Mouse (Mus musculus): Measurements from ENCODE around the gene Ahnak2. TPM values are rescaled to one million over a fixed set of nuclear protein-coding genes. Genes with fewer than 3 reads are reported as not detected.
"Not testable (repeated sequence)": the region's sequence is repeated elsewhere in the genome, so short reads cannot be mapped to it uniquely, and the experiment has no call there.

Gene Ahnak2
- polyA plus RNA-seq, 1 experiment from 2014 or later, result 0.07 TPM

- no peak for ATAC-seq (ENCODE audit: low FRiP score)
- DNase-seq (ENCODE audit: low spot score, missing footprints), result no peak
- H3K4me2 ChIP-seq, result no peak overlapping the region
- no peak overlapping the region for H3K27ac ChIP-seq (ENCODE audit: low read depth, low read length)
- no peak overlapping the region for H3K4me3 ChIP-seq (ENCODE audit: low read depth, low read length)
- H3K9me3 ChIP-seq (ENCODE audit: control insufficient read depth, low read length), result no peaks in the 10 kb centered on the region
- H3K4me1 ChIP-seq (ENCODE audit: control insufficient read depth, insufficient read depth, low read length), result peaks cover 23% of the 10 kb centered on the region
- 93% methylated on average over 5 of the region's 5 CpGs for WGBS
- no peak overlapping the region; the same call in 1 of the 2 replicates for H3K9ac ChIP-seq (ENCODE audit: low read length)
- no peaks in the 10 kb centered on the region for H3K27me3 ChIP-seq (ENCODE audit: control insufficient read depth, insufficient read depth, low read length)
- H3K36me3 ChIP-seq (ENCODE audit: control insufficient read depth, insufficient read depth, low read length), result peaks cover 19% of the 10 kb centered on the region
These were observed 23.4 kb upstream of the Ahnak2 start for GRCm38 (mm10) chr12:112825901-112826300.

DNA sequence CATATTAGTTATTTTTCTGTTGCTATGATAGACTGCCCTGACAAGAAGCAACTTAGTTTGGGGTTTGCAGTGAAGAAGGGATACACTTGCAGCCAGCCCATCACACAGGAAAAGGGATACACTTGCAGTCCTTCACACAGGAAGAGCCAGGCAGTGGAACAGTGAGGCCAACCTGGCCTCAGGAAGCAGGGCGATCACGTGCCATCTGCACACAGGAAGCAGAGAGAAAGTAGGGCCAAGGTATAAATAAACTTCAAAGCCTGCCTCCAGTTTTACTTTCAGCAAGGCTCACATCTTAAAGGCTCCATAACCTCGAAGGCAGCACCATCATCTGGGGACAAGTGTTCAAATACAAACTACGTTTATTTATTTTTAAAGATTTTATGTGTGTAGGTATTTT, 20.8 kb upstream of the Ahnak2 start:
- WGBS, result 88% methylated on average over 4 of the region's 4 CpGs
- H3K9ac ChIP-seq (ENCODE audit: low read length), result no peak overlapping the region

GRCm38 (mm10) chr12:112822676-112823075, 20.2 kb upstream of the Ahnak2 start:
- Histone ChIP-seq H3K4me2 (no peak overlapping the region), H3K9ac (ENCODE audit: low read length) (no peak overlapping the region), H3K27me3 (ENCODE audit: control insufficient read depth, insufficient read depth, low read length) (no peaks in the 10 kb centered on the region), H3K36me3 (ENCODE audit: control insufficient read depth, insufficient read depth, low read length) (peaks cover 37% of the 10 kb centered on the region), H3K4me1 (ENCODE audit: control insufficient read depth, insufficient read depth, low read length) (peaks cover 12% of the 10 kb centered on the region), H3K27ac (ENCODE audit: low read depth, low read length) (no peak overlapping the region), H3K4me3 (ENCODE audit: low read depth, low read length) (no peak overlapping the region), H3K9me3 (ENCODE audit: control insufficient read depth, low read length) (no peaks in the 10 kb centered on the region)
- ATAC-seq (ENCODE audit: low FRiP score) (no peak), DNase-seq (ENCODE audit: low spot score, missing footprints) (no peak)
- WGBS, result 81% methylated on average over 2 of the region's 2 CpGs

More for the DNA sequence above, 20.8 kb upstream of the Ahnak2 start:
- Histone ChIP-seq H3K4me3 (ENCODE audit: low read depth, low read length) (no peak overlapping the region), H3K4me1 (ENCODE audit: control insufficient read depth, insufficient read depth, low read length) (peaks cover 16% of the 10 kb centered on the region), H3K27me3 (ENCODE audit: control insufficient read depth, insufficient read depth, low read length) (no peaks in the 10 kb centered on the region), H3K27ac (ENCODE audit: low read depth, low read length) (no peak overlapping the region), H3K4me2 (no peak overlapping the region), H3K36me3 (ENCODE audit: control insufficient read depth, insufficient read depth, low read length) (peaks cover 37% of the 10 kb centered on the region), H3K9me3 (ENCODE audit: control insufficient read depth, low read length) (no peaks in the 10 kb centered on the region)
- DNase-seq (ENCODE audit: low spot score, missing footprints) (no peak), ATAC-seq (ENCODE audit: low FRiP score) (no peak)

DNA sequence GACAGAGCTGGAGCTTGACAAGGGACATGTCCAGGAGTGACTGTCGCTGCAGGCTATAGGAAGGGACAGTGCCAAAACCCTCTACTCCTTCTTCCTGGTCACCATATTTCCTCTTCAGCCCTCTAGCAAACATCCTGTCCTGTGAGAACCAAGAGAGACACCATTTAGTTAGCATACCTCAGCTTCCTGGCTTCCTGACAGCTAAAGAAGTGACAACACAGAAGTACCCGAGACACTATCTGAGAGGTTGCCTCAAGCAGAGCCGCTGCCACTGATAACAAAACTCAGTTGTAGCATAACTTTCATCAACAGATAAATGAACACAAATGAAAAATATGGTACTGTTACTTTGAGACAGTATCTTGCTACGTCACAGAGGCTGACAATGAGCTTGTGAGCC, 19.5 kb upstream of the Ahnak2 start:
- ATAC-seq (ENCODE audit: low FRiP score), result no peak

DNA sequence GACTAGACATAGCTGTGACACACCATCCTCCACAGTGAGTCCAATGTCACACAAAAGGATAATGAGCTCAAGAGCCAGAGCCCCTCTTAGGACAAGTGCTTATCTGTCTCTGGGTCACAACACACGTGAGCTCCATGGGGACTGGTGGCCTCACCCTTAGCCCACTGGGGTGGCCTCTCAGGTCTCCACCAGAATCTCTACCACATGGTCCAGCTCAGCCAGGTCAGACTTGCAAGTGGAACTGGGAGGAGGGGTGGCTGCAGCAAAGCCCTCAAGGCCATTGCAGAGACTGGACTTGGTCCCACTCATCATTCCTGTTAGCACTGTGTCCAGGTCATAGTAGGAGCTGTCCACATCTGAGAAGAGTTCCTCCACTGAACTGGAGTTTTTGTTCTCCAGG, 18.8 kb upstream of the Ahnak2 start:
- peaks cover 37% of the 10 kb centered on the region for H3K36me3 ChIP-seq (ENCODE audit: control insufficient read depth, insufficient read depth, low read length)
- ATAC-seq (ENCODE audit: low FRiP score), result no peak
- H3K4me3 ChIP-seq (ENCODE audit: low read depth, low read length), result no peak overlapping the region
- H3K9ac ChIP-seq (ENCODE audit: low read length), result no peak overlapping the region
- H3K27ac ChIP-seq (ENCODE audit: low read depth, low read length), result no peak overlapping the region
- no peak for DNase-seq (ENCODE audit: low spot score, missing footprints)
- no peaks in the 10 kb centered on the region for H3K9me3 ChIP-seq (ENCODE audit: control insufficient read depth, low read length)
- no peak overlapping the region for H3K4me2 ChIP-seq
- WGBS, result 67% methylated on average over 1 of the region's 1 CpGs
- H3K27me3 ChIP-seq (ENCODE audit: control insufficient read depth, insufficient read depth, low read length), result no peaks in the 10 kb centered on the region
- H3K4me1 ChIP-seq (ENCODE audit: control insufficient read depth, insufficient read depth, low read length), result peaks cover 2% of the 10 kb centered on the region; the same call in 1 of the 2 replicates

More for the DNA sequence above, 19.5 kb upstream of the Ahnak2 start:
- 88% methylated on average over 4 of the region's 4 CpGs for WGBS
- Histone ChIP-seq H3K9ac (ENCODE audit: low read length) (no peak overlapping the region), H3K9me3 (ENCODE audit: control insufficient read depth, low read length) (no peaks in the 10 kb centered on the region), H3K4me2 (no peak overlapping the region), H3K36me3 (ENCODE audit: control insufficient read depth, insufficient read depth, low read length) (peaks cover 37% of the 10 kb centered on the region), H3K27me3 (ENCODE audit: control insufficient read depth, insufficient read depth, low read length) (no peaks in the 10 kb centered on the region), H3K4me3 (ENCODE audit: low read depth, low read length) (no peak overlapping the region), H3K4me1 (ENCODE audit: control insufficient read depth, insufficient read depth, low read length) (peaks cover 5% of the 10 kb centered on the region; the same call in 1 of the 2 replicates), H3K27ac (ENCODE audit: low read depth, low read length) (no peak overlapping the region)
- no peak for DNase-seq (ENCODE audit: low spot score, missing footprints)

- Histone ChIP-seq H3K9me3 (ENCODE audit: control insufficient read depth, low read length) (no peaks in the 10 kb centered on the region), H3K4me1 (ENCODE audit: control insufficient read depth, insufficient read depth, low read length) (peaks cover 2% of the 10 kb centered on the region; the same call in 1 of the 2 replicates), H3K4me2 (no peak overlapping the region), H3K27me3 (ENCODE audit: control insufficient read depth, insufficient read depth, low read length) (no peaks in the 10 kb centered on the region), H3K27ac (ENCODE audit: low read depth, low read length) (no peak overlapping the region), H3K36me3 (ENCODE audit: control insufficient read depth, insufficient read depth, low read length) (peaks cover 39% of the 10 kb centered on the region), H3K9ac (ENCODE audit: low read length) (no peak overlapping the region), H3K4me3 (ENCODE audit: low read depth, low read length) (no peak overlapping the region)
- DNase-seq (ENCODE audit: low spot score, missing footprints) (no peak), ATAC-seq (ENCODE audit: low FRiP score) (no peak)
- 74% methylated on average over 12 of the region's 12 CpGs for WGBS
These were observed 18.0 kb upstream of the Ahnak2 start for GRCm38 (mm10) chr12:112820401-112820999.

- Histone ChIP-seq H3K27ac (ENCODE audit: low read depth, low read length) (no peak overlapping the region), H3K9ac (ENCODE audit: low read length) (no peak overlapping the region), H3K9me3 (ENCODE audit: control insufficient read depth, low read length) (no peaks in the 10 kb centered on the region), H3K4me1 (ENCODE audit: control insufficient read depth, insufficient read depth, low read length) (peaks cover 2% of the 10 kb centered on the region; the same call in 1 of the 2 replicates), H3K27me3 (ENCODE audit: control insufficient read depth, insufficient read depth, low read length) (no peaks in the 10 kb centered on the region), H3K4me3 (ENCODE audit: low read depth, low read length) (no peak overlapping the region), H3K4me2 (no peak overlapping the region), H3K36me3 (ENCODE audit: control insufficient read depth, insufficient read depth, low read length) (peaks cover 38% of the 10 kb centered on the region)
- no peak for ATAC-seq (ENCODE audit: low FRiP score)
- no peak for DNase-seq (ENCODE audit: low spot score, missing footprints)
- WGBS, result 95% methylated on average over 8 of the region's 8 CpGs
These were observed 16.7 kb upstream of the Ahnak2 start for GRCm38 (mm10) chr12:112819057-112819662.

DNA sequence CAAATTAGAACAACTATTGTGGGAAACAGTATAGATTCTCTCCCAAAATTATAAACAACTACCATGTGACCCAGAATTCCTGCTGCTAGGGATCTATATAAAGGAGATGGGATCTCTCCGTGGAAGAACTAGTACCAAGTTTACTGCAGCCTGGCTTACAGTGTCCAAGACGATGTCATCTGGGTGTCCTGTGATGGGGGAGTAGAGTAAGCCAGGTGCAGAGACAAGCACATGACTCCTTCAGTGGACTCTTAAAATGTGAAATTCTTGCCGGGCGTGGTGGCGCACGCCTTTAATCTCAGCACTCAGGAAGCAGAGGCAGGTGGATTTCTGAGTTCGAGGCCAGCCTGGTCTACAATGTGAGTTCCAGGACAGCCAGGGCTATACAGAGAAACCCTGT, 14.4 kb upstream of the Ahnak2 start:
- WGBS, result 88% methylated on average over 7 of the region's 7 CpGs
- not testable (repeated sequence) for H3K27me3 ChIP-seq (ENCODE audit: control insufficient read depth, insufficient read depth, low read length); H3K4me2 ChIP-seq; H3K4me3 ChIP-seq (ENCODE audit: low read depth, low read length); H3K27ac ChIP-seq (ENCODE audit: low read depth, low read length); DNase-seq (ENCODE audit: low spot score, missing footprints); ATAC-seq (ENCODE audit: low FRiP score); H3K9ac ChIP-seq (ENCODE audit: low read length); H3K4me1 ChIP-seq (ENCODE audit: control insufficient read depth, insufficient read depth, low read length); H3K9me3 ChIP-seq (ENCODE audit: control insufficient read depth, low read length)
- peaks cover 31% of the 10 kb centered on the region for H3K36me3 ChIP-seq (ENCODE audit: control insufficient read depth, insufficient read depth, low read length)

DNA sequence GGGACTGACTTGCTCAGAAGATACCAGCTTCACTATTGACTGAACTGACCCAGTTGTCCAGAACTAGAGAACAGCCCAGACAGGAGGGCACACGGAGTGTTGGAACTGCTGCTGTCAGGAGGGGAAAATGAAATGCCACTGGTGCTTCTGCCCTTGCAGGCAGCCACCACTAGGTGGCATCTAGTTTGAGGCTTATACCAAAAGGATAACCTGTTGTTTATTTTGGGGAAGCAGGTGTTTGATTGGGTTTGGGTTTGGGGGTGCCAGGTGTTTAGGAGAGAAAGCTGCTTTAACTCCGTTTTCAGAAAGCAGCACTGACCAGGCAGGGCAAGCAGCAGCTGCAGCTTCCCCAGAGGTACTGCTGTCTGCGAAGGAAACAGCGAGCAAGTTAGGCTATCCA, 13.8 kb upstream of the Ahnak2 start:
- no peak overlapping the region for H3K4me3 ChIP-seq (ENCODE audit: low read depth, low read length)
- no peaks in the 10 kb centered on the region for H3K4me1 ChIP-seq (ENCODE audit: control insufficient read depth, insufficient read depth, low read length)
- H3K9me3 ChIP-seq (ENCODE audit: control insufficient read depth, low read length), result no peaks in the 10 kb centered on the region
- DNase-seq (ENCODE audit: low spot score, missing footprints) (peak; percentile 89), ATAC-seq (ENCODE audit: low FRiP score) (no peak)
- 56% methylated on average over 4 of the region's 4 CpGs for WGBS
- no peaks in the 10 kb centered on the region for H3K27me3 ChIP-seq (ENCODE audit: control insufficient read depth, insufficient read depth, low read length)
- no peak overlapping the region for H3K9ac ChIP-seq (ENCODE audit: low read length)
- H3K4me2 ChIP-seq, result no peak overlapping the region
- H3K36me3 ChIP-seq (ENCODE audit: control insufficient read depth, insufficient read depth, low read length), result peaks cover 25% of the 10 kb centered on the region
- H3K27ac ChIP-seq (ENCODE audit: low read depth, low read length), result no peak overlapping the region
